25 mouse cellular contexts compared by ENCODE assay signal in genomic region chr2:33597384-33597783, GRCm38 (mm10). TPM values are rescaled to one million over a fixed set of nuclear protein-coding genes. Genes with fewer than 3 reads are reported as not detected.
DNase-seq lines count a peak whose midpoint lies in the region; ATAC-seq lines count a peak whose summit lies in the region.
"Had no signal": no experiment of that assay in that cellular context is flagged by ENCODE, and none has a peak within 500 bp of the region (broad histone marks: within the 10 kb centered on the region; RNA-seq: fewer than 3 reads in every experiment).

No protein-coding gene starts in this region.

- H3K27ac ChIP-seq in midbrain, embryonic 10.5 days (replicated peaks), result 0 out of 2 replicates have a peak overlapping the region, but pooled peaks have one; percentile 25
- H3K27ac ChIP-seq in midbrain, embryonic 16.5 days (ENCODE audit: low read length), result no peak overlapping the region
- peak overlapping the region; percentile 30 for H3K27ac ChIP-seq in hindbrain, embryonic 11.5 days (ENCODE audit: low read depth, low read length)
- H3K27ac ChIP-seq in neural tube, embryonic 13.5 days (replicated peaks), result peak overlapping the region; percentile 57
- H3K27ac ChIP-seq: limb, embryonic 13.5 days; liver, embryonic 13.5 days had no signal

- H3K9me3 ChIP-seq in midbrain, embryonic 10.5 days (replicated peaks), result no peaks in the 10 kb centered on the region
- no peaks in the 10 kb centered on the region for H3K9me3 ChIP-seq in midbrain, embryonic 16.5 days (replicated peaks; ENCODE audit: control insufficient read depth, low read length, poor library complexity, severe bottlenecking)
- no peaks in the 10 kb centered on the region for H3K9me3 ChIP-seq in hindbrain, embryonic 11.5 days (ENCODE audit: control insufficient read depth, low read length)
- H3K9me3 ChIP-seq in neural tube, embryonic 13.5 days, result no peaks in the 10 kb centered on the region
- H3K9me3 ChIP-seq: limb, embryonic 13.5 days; liver, embryonic 13.5 days had no signal

- H3K4me2 ChIP-seq in midbrain, embryonic 16.5 days (ENCODE audit: low read length), result no peak overlapping the region
- no peak overlapping the region for H3K4me2 ChIP-seq in hindbrain, embryonic 11.5 days (replicated peaks; ENCODE audit: low read depth, low read length)
- H3K4me2 ChIP-seq in neural tube, embryonic 13.5 days, result no peak overlapping the region
- H3K4me2 ChIP-seq: limb, embryonic 13.5 days; liver, embryonic 13.5 days; lung, embryonic 14.5 days had no signal

- H3K36me3 ChIP-seq in midbrain, embryonic 10.5 days, result no peaks in the 10 kb centered on the region
- H3K36me3 ChIP-seq in midbrain, embryonic 16.5 days (ENCODE audit: control insufficient read depth, insufficient read depth, low read length), result no peaks in the 10 kb centered on the region
- no peaks in the 10 kb centered on the region for H3K36me3 ChIP-seq in hindbrain, embryonic 11.5 days (ENCODE audit: control insufficient read depth, insufficient read depth, low read length)
- H3K36me3 ChIP-seq in neural tube, embryonic 13.5 days, result no peaks in the 10 kb centered on the region
- H3K36me3 ChIP-seq: limb, embryonic 13.5 days; liver, embryonic 13.5 days had no signal

- peak overlapping the region; percentile 12; the same call in 1 of the 2 replicates for H3K4me3 ChIP-seq in midbrain, embryonic 10.5 days
- H3K4me3 ChIP-seq in midbrain, embryonic 16.5 days (ENCODE audit: low read depth, low read length), result no peak overlapping the region
- no peak overlapping the region for H3K4me3 ChIP-seq in hindbrain, embryonic 11.5 days (ENCODE audit: low read depth, low read length)
- no peak overlapping the region for H3K4me3 ChIP-seq in neural tube, embryonic 13.5 days
- H3K4me3 ChIP-seq: limb, embryonic 13.5 days; liver, embryonic 13.5 days had no signal

- H3K27me3 ChIP-seq in midbrain, embryonic 10.5 days (ENCODE audit: low read depth, poor library complexity, severe bottlenecking), result peaks cover 97% of the 10 kb centered on the region
- H3K27me3 ChIP-seq in midbrain, embryonic 16.5 days (ENCODE audit: control insufficient read depth, insufficient read depth, low read depth, low read length), result no peaks in the 10 kb centered on the region
- peaks cover 15% of the 10 kb centered on the region; the same call in 1 of the 2 replicates for H3K27me3 ChIP-seq in hindbrain, embryonic 11.5 days (ENCODE audit: control insufficient read depth, insufficient read depth, low read length)
- H3K27me3 ChIP-seq in neural tube, embryonic 13.5 days, result peaks cover 52% of the 10 kb centered on the region
- H3K27me3 ChIP-seq: Patski had no signal

- WGBS in midbrain, embryonic 10.5 days, result 38% methylated on average over 4 of the region's 4 CpGs
- 27% methylated on average over 4 of the region's 4 CpGs for WGBS in midbrain, embryonic 16.5 days
- WGBS in hindbrain, embryonic 11.5 days, result 20% methylated on average over 4 of the region's 4 CpGs
- WGBS in neural tube, embryonic 13.5 days, result 31% methylated on average over 4 of the region's 4 CpGs

- ATAC-seq in midbrain, embryonic 16.5 days, result no peak
- peak; percentile 45 for ATAC-seq in hindbrain, embryonic 11.5 days (ENCODE audit: low FRiP score)
- ATAC-seq in neural tube, embryonic 13.5 days (ENCODE audit: low read depth), result peak; percentile 56; the same call in 1 of the 2 replicates
- ATAC-seq: Patski had no signal

- no peak overlapping the region for H3K9ac ChIP-seq in midbrain, embryonic 16.5 days (ENCODE audit: low read depth, low read length)
- H3K9ac ChIP-seq in hindbrain, embryonic 11.5 days (ENCODE audit: low read depth, low read length), result no peak overlapping the region
- no peak overlapping the region for H3K9ac ChIP-seq in neural tube, embryonic 13.5 days
- H3K9ac ChIP-seq: limb, embryonic 13.5 days; liver, embryonic 13.5 days; lung, embryonic 14.5 days had no signal

- DNase-seq in embryo, embryonic 10.5 days (ENCODE audit: low spot score), result peak; percentile 34
- DNase-seq in embryo, embryonic 9.5 days (ENCODE audit: extremely low spot score), result no peak
- no peak for DNase-seq in midbrain, embryonic 10.5 days (ENCODE audit: low spot score)
- DNase-seq in hindbrain, embryonic 11.5 days (ENCODE audit: low spot score), result no peak
- DNase-seq in natural killer cell, adult 2 months (ENCODE audit: low spot score in 2 of 2), result no peak
- no peak for DNase-seq in urinary bladder, postnatal 14 days (ENCODE audit: low spot score)
- DNase-seq: adrenal gland, adult 8-10 months; cerebellum, adult 9-11 months; gastrocnemius, postnatal 10 days; heart, adult 18-20 months; heart, postnatal 36 days; kidney, adult 8-10 months; kidney, postnatal 25 days; layer of hippocampus, adult 9-11 months; liver, embryonic 13.5 days; lung, embryonic 14.5 days; lung, postnatal 4 days; right cerebral cortex, postnatal 4 days had no signal

- H3K4me1 ChIP-seq in midbrain, embryonic 10.5 days, result peaks cover 73% of the 10 kb centered on the region
- H3K4me1 ChIP-seq in midbrain, embryonic 16.5 days (ENCODE audit: control insufficient read depth, insufficient read depth, low read length), result peaks cover 12% of the 10 kb centered on the region
- peaks cover 21% of the 10 kb centered on the region; the same call in 1 of the 2 replicates for H3K4me1 ChIP-seq in hindbrain, embryonic 11.5 days (replicated peaks; ENCODE audit: control insufficient read depth, insufficient read depth, low read length)
- H3K4me1 ChIP-seq in neural tube, embryonic 13.5 days (replicated peaks), result peaks cover 85% of the 10 kb centered on the region

RNA-seq across cellular contexts. Expression of gene Lmx1b, which starts 42.9 kb away (rescaled TPM):
- polyA plus RNA-seq in midbrain, embryonic 10.5 days (2016; fragmentation: Nextera tagmentation; extraction: Ambion mirVana), result 2.7 and 3.1 TPM in 2 replicates
- 0.95 and 0.98 TPM in 2 replicates for polyA plus RNA-seq in midbrain, embryonic 16.5 days (2015; fragmentation: Nextera tagmentation; extraction: Ambion mirVana)
- 4.2 and 5.0 TPM in 2 replicates for polyA plus RNA-seq in hindbrain, embryonic 11.5 days (2014; fragmentation: Nextera tagmentation; extraction: Ambion mirVana)
- polyA plus RNA-seq in neural tube, embryonic 13.5 days (2015; fragmentation: Nextera tagmentation; extraction: Ambion mirVana), result 9.1 and 11.1 TPM in 2 replicates
- polyA plus RNA-seq: intestine, embryonic 14.5 days; liver, embryonic 13.5 days; stomach, embryonic 16.5 days; thymus, postnatal 0 days had no signal
